Mouse (Mus musculus): ENCODE measurements around the gene Osbpl6. TPM values are rescaled to one million over a fixed set of nuclear protein-coding genes. Genes with fewer than 3 reads are reported as not detected.

The Osbpl6 gene
- polyA plus RNA-seq, 1 experiment, result 35.1 TPM

- H3K36me3 ChIP-seq (ENCODE audit: control insufficient read depth, insufficient read depth, low read length), result no peaks in the 10 kb centered on the region
- TF ChIP-seq CTCF (conservative IDR thresholded peaks at IDR 0.05; ENCODE audit: insufficient read depth, insufficient read length, low read depth, low read length) (no peak), POLR2A (IDR thresholded peaks at IDR 0.05; ENCODE audit: low read depth, low read length) (no peak)
- 81% methylated on average over 6 of the region's 6 CpGs for WGBS
- peaks cover 7% of the 10 kb centered on the region; the same call in 1 of the 2 replicates for H3K4me1 ChIP-seq (ENCODE audit: control insufficient read depth, insufficient read depth, low read length)
- no peaks in the 10 kb centered on the region for H3K27me3 ChIP-seq (replicated peaks; ENCODE audit: control insufficient read depth, insufficient read depth, low read length)
- no peak for DNase-seq
- H3K4me3 ChIP-seq (ENCODE audit: insufficient read depth, low read depth, low read length), result no peak overlapping the region
- H3K27ac ChIP-seq (ENCODE audit: insufficient read depth, low read depth, low read length), result no peak overlapping the region
Measured at GRCm38 (mm10) chr2:76421411-76421924, 15.2 kb downstream of the Osbpl6 start.

GRCm38 (mm10) chr2:76426816-76427215 lies 20.5 kb downstream of the Osbpl6 start:
- Histone ChIP-seq H3K27me3 (replicated peaks; ENCODE audit: control insufficient read depth, insufficient read depth, low read length) (no peaks in the 10 kb centered on the region), H3K27ac (ENCODE audit: insufficient read depth, low read depth, low read length) (no peak overlapping the region), H3K36me3 (ENCODE audit: control insufficient read depth, insufficient read depth, low read length) (no peaks in the 10 kb centered on the region), H3K4me3 (ENCODE audit: insufficient read depth, low read depth, low read length) (no peak overlapping the region), H3K4me1 (ENCODE audit: control insufficient read depth, insufficient read depth, low read length) (peaks cover 10% of the 10 kb centered on the region)
- no peak for DNase-seq
- TF ChIP-seq POLR2A (IDR thresholded peaks at IDR 0.05; ENCODE audit: low read depth, low read length) (no peak), CTCF (conservative IDR thresholded peaks at IDR 0.05; ENCODE audit: insufficient read depth, insufficient read length, low read depth, low read length) (no peak)
- 61% methylated on average over 3 of the region's 3 CpGs for WGBS

- H3K4me1 ChIP-seq (ENCODE audit: control insufficient read depth, insufficient read depth, low read length), result peaks cover 12% of the 10 kb centered on the region
- no peak overlapping the region for H3K4me3 ChIP-seq (ENCODE audit: insufficient read depth, low read depth, low read length)
- no peaks in the 10 kb centered on the region for H3K27me3 ChIP-seq (replicated peaks; ENCODE audit: control insufficient read depth, insufficient read depth, low read length)
- no peak for DNase-seq
- H3K36me3 ChIP-seq (ENCODE audit: control insufficient read depth, insufficient read depth, low read length), result no peaks in the 10 kb centered on the region
- TF ChIP-seq POLR2A (IDR thresholded peaks at IDR 0.05; ENCODE audit: low read depth, low read length), result no peak
- no peak for TF ChIP-seq CTCF (conservative IDR thresholded peaks at IDR 0.05; ENCODE audit: insufficient read depth, insufficient read length, low read depth, low read length)
- H3K27ac ChIP-seq (ENCODE audit: insufficient read depth, low read depth, low read length), result no peak overlapping the region
- WGBS, result 34% methylated on average over 3 of the region's 3 CpGs
Measured at GRCm38 (mm10) chr2:76429318-76429717, 23.0 kb downstream of the Osbpl6 start.

GRCm38 (mm10) chr2:76429855-76430254 lies 23.5 kb downstream of the Osbpl6 start:
- H3K27me3 ChIP-seq (replicated peaks; ENCODE audit: control insufficient read depth, insufficient read depth, low read length), result no peaks in the 10 kb centered on the region
- TF ChIP-seq POLR2A (IDR thresholded peaks at IDR 0.05; ENCODE audit: low read depth, low read length), result no peak
- no peak for TF ChIP-seq CTCF (conservative IDR thresholded peaks at IDR 0.05; ENCODE audit: insufficient read depth, insufficient read length, low read depth, low read length)
- DNase-seq, result no peak
- peaks cover 15% of the 10 kb centered on the region for H3K4me1 ChIP-seq (ENCODE audit: control insufficient read depth, insufficient read depth, low read length)
- 79% methylated on average over 5 of the region's 5 CpGs for WGBS
- H3K27ac ChIP-seq (ENCODE audit: insufficient read depth, low read depth, low read length), result no peak overlapping the region
- no peaks in the 10 kb centered on the region for H3K36me3 ChIP-seq (ENCODE audit: control insufficient read depth, insufficient read depth, low read length)
- H3K4me3 ChIP-seq (ENCODE audit: insufficient read depth, low read depth, low read length), result no peak overlapping the region

GRCm38 (mm10) chr2:76430539-76430938 lies 24.2 kb downstream of the Osbpl6 start:
- H3K4me3 ChIP-seq (ENCODE audit: insufficient read depth, low read depth, low read length), result no peak overlapping the region
- H3K27ac ChIP-seq (ENCODE audit: insufficient read depth, low read depth, low read length), result no peak overlapping the region
- H3K27me3 ChIP-seq (replicated peaks; ENCODE audit: control insufficient read depth, insufficient read depth, low read length), result no peaks in the 10 kb centered on the region
- no peaks in the 10 kb centered on the region for H3K36me3 ChIP-seq (ENCODE audit: control insufficient read depth, insufficient read depth, low read length)
- peaks cover 19% of the 10 kb centered on the region for H3K4me1 ChIP-seq (ENCODE audit: control insufficient read depth, insufficient read depth, low read length)
- 97% methylated on average over 3 of the region's 3 CpGs for WGBS
- no peak for DNase-seq
- TF ChIP-seq POLR2A (IDR thresholded peaks at IDR 0.05; ENCODE audit: low read depth, low read length), result no peak
- no peak for TF ChIP-seq CTCF (conservative IDR thresholded peaks at IDR 0.05; ENCODE audit: insufficient read depth, insufficient read length, low read depth, low read length)

- Histone ChIP-seq H3K4me1 (ENCODE audit: control insufficient read depth, insufficient read depth, low read length) (peaks cover 34% of the 10 kb centered on the region), H3K4me3 (ENCODE audit: insufficient read depth, low read depth, low read length) (no peak overlapping the region), H3K27me3 (replicated peaks; ENCODE audit: control insufficient read depth, insufficient read depth, low read length) (no peaks in the 10 kb centered on the region), H3K36me3 (ENCODE audit: control insufficient read depth, insufficient read depth, low read length) (no peaks in the 10 kb centered on the region), H3K27ac (ENCODE audit: insufficient read depth, low read depth, low read length) (peak overlapping the region; percentile 74)
- no peak for TF ChIP-seq CTCF (conservative IDR thresholded peaks at IDR 0.05; ENCODE audit: insufficient read depth, insufficient read length, low read depth, low read length)
- TF ChIP-seq POLR2A (IDR thresholded peaks at IDR 0.05; ENCODE audit: low read depth, low read length), result no peak
- WGBS, result 34% methylated on average over 7 of the region's 7 CpGs
- DNase-seq, result peak; percentile 93
Measured at GRCm38 (mm10) chr2:76434224-76434623, 27.9 kb downstream of the Osbpl6 start.

- Histone ChIP-seq H3K4me3 (ENCODE audit: insufficient read depth, low read depth, low read length) (no peak overlapping the region), H3K27ac (ENCODE audit: insufficient read depth, low read depth, low read length) (peak overlapping the region; percentile 75), H3K4me1 (ENCODE audit: control insufficient read depth, insufficient read depth, low read length) (peaks cover 31% of the 10 kb centered on the region), H3K27me3 (replicated peaks; ENCODE audit: control insufficient read depth, insufficient read depth, low read length) (no peaks in the 10 kb centered on the region), H3K36me3 (ENCODE audit: control insufficient read depth, insufficient read depth, low read length) (no peaks in the 10 kb centered on the region)
- TF ChIP-seq POLR2A (IDR thresholded peaks at IDR 0.05; ENCODE audit: low read depth, low read length) (no peak), CTCF (conservative IDR thresholded peaks at IDR 0.05; ENCODE audit: insufficient read depth, insufficient read length, low read depth, low read length) (no peak)
- 43% methylated on average over 7 of the region's 7 CpGs for WGBS
- DNase-seq, result peak; percentile 86
Measured at GRCm38 (mm10) chr2:76435667-76436239, 29.4 kb downstream of the Osbpl6 start.

Measured in kidney, adult 2 months (tissue).